In genomic region chr16:35913526-35913925, GRCm38 (mm10) we compare ENCODE assay signal across 9 mouse cellular contexts. TPM values are rescaled to one million over a fixed set of nuclear protein-coding genes. Genes with fewer than 3 reads are reported as not detected.
DNase-seq lines count a peak whose midpoint lies in the region; ATAC-seq and TF ChIP-seq lines count a peak whose summit lies in the region.
"Had no signal": no experiment of that assay in that cellular context is flagged by ENCODE, and none has a peak within 500 bp of the region (broad histone marks: within the 10 kb centered on the region; RNA-seq: fewer than 3 reads in every experiment).

No protein-coding gene starts in this region.

- H3K36me3 ChIP-seq in E14TG2a.4 (ENCODE audit: insufficient read depth, low read length), result no peaks in the 10 kb centered on the region

- H3K4me3 ChIP-seq in layer of hippocampus, adult 2 months, result no peak overlapping the region
- no peak overlapping the region for H3K4me3 ChIP-seq in E14TG2a.4 (replicated peaks; ENCODE audit: low read length)

- H3K4me1 ChIP-seq in E14TG2a.4 (replicated peaks; ENCODE audit: low read depth, low read length), result peaks cover 20% of the 10 kb centered on the region

- no peaks in the 10 kb centered on the region for H3K27me3 ChIP-seq in E14TG2a.4 (ENCODE audit: insufficient read depth, low read length)

- no peak for DNase-seq in layer of hippocampus, adult 2 months (ENCODE audit: low spot score in 2 of 2)
- DNase-seq in layer of hippocampus, adult 11-12 months (ENCODE audit: low spot score), result no peak
- no peak for DNase-seq in cerebellum, adult 11-12 months
- no peak for DNase-seq in left cerebral cortex, adult 8-10 months (ENCODE audit: low spot score in 2 of 2)
- no peak for DNase-seq in urinary bladder, postnatal 10 days (ENCODE audit: low spot score)

- TF ChIP-seq CTCF in layer of hippocampus, adult 2 months (conservative IDR thresholded peaks at IDR 0.05), result peak; percentile 64
- peak; percentile 77 for TF ChIP-seq CTCF in E14TG2a.4 (conservative IDR thresholded peaks at IDR 0.05; ENCODE audit: low read length)

- no peak overlapping the region for H3K27ac ChIP-seq in layer of hippocampus, adult 2 months
- H3K27ac ChIP-seq: macrophage had no signal

- ATAC-seq in activated CD4-positive, CD25-positive, alpha-beta regulatory T cell, adult 4 months, result peak; percentile 46
- ATAC-seq in megakaryocyte-erythroid progenitor cell, adult 5-6 weeks (replicated peaks; ENCODE audit: low FRiP score, low TSS enrichment, poor library complexity, severe bottlenecking), result peak; percentile 66; the same call in 1 of the 2 replicates

- peaks cover 12% of the 10 kb centered on the region for H3K9me3 ChIP-seq in E14TG2a.4 (ENCODE audit: low read length)

RNA-seq across cellular contexts. Expression of gene Parp9, which starts 24.7 kb away (rescaled TPM):
- total RNA-seq in layer of hippocampus, adult 2 months (2021), result 1 to 10 TPM; 3.1 to 3.6 TPM
- 10 to 100 TPM; 83.1 to 86.9 TPM for polyA plus RNA-seq in activated CD4-positive, CD25-positive, alpha-beta regulatory T cell, adult 4 months (2017; shearing (Covaris generic))
- 14.8 and 18.1 TPM in 2 replicates for total RNA-seq in megakaryocyte-erythroid progenitor cell, adult 5-6 weeks (2014; fragmentation: Nextera tagmentation)
- 28.3 and 40.9 TPM in 2 replicates for total RNA-seq in megakaryocyte-erythroid progenitor cell, adult 5-6 weeks (2017)
- 1 to 10 TPM; 2.9 to 4.9 (median 3.9) TPM for total RNA-seq in left cerebral cortex, adult 8-10 months (2022)

RNA-seq across cellular contexts. Expression of gene Dtx3l, which starts 25.4 kb away (rescaled TPM):
- total RNA-seq in layer of hippocampus, adult 2 months (2021), result 1 to 10 TPM; 4.8 TPM
- 10 to 100 TPM; 61.6 to 62.8 TPM for polyA plus RNA-seq in activated CD4-positive, CD25-positive, alpha-beta regulatory T cell, adult 4 months (2017; shearing (Covaris generic))
- total RNA-seq in megakaryocyte-erythroid progenitor cell, adult 5-6 weeks (2014; fragmentation: Nextera tagmentation), result 15.8 and 19.4 TPM in 2 replicates
- total RNA-seq in megakaryocyte-erythroid progenitor cell, adult 5-6 weeks (2017), result 22.1 and 23.0 TPM in 2 replicates
- 1 to 10 TPM; 4.7 to 5.7 (median 5.2) TPM for total RNA-seq in left cerebral cortex, adult 8-10 months (2022)

RNA-seq across cellular contexts. Expression of gene Parp14, which starts 42.2 kb away (rescaled TPM):
- 1 to 10 TPM; 1.2 to 1.4 TPM for total RNA-seq in layer of hippocampus, adult 2 months (2021)
- 10 to 100 TPM; 38.7 to 42.6 TPM for polyA plus RNA-seq in activated CD4-positive, CD25-positive, alpha-beta regulatory T cell, adult 4 months (2017; shearing (Covaris generic))
- 8.3 and 9.3 TPM in 2 replicates for total RNA-seq in megakaryocyte-erythroid progenitor cell, adult 5-6 weeks (2014; fragmentation: Nextera tagmentation)
- total RNA-seq in megakaryocyte-erythroid progenitor cell, adult 5-6 weeks (2017), result 8.4 and 13.8 TPM in 2 replicates
- total RNA-seq in left cerebral cortex, adult 8-10 months (2022), result 1 to 10 TPM; 1.5 to 3.2 (median 2.4) TPM
